Mouse (Mus musculus) bone marrow macrophage, adult 2 months (primary cell): ENCODE measurements around the gene Tecpr2.

Source experiments
- CTCF ChIP-seq: IDR thresholded peaks from 2 replicates; pipeline ENCODE4 v1.5.1; 2012; ENCODE audit warnings: low read depth, mild to moderate bottlenecking, low read length, moderate library complexity
- POLR2A ChIP-seq: IDR thresholded peaks from 2 replicates; pipeline ENCODE4 v1.6.1; 2012; ENCODE audit warnings: mild to moderate bottlenecking, low read depth, low read length, borderline replicate concordance

DNA sequence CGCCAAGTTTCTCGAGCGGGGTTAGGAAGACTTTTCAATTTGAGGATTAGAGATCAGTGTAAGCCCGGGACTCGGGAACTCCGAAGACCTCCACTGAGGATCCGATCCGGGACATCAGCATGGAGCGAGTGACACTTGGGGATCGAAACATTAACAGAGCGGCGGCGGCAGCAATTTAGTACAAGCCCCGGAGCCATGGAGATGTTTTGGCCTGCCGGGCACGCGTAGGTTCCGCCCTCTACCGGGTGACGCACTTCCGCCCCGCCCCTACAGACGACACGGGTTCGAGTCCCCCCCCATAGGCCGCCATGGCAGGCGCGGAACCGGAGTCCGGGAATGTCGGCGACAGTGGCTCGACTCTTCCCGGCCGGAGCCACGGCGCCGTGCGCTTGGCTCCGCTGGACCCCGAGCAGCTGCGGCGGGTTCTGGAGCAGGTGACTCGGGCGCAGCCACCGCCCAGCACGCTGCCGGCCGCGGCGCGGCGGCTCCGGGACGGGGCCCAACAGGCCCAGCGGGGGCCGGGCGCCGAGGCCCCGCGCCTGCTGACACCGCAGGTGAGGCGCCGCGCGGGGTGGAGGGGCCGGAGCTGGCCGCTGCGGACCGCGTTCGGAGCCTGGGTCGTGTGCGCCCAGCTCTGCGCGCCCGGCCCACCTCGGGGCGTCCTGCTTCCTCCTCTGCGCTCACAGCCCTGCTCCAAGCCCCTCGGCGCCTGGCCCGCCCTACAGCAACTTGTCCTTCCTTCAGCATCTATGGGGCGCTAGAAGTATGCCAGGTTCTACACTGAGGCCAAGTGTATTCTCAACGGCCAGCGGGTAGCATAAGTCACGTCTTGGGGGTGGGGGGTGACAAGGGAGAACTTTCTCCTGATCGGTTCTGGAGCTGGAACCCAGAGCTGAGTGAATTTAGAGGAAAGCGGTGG, 38.8 kb upstream of the Tecpr2 start, which contains the start of gene Zfp839:
- no peak for TF ChIP-seq CTCF
- no peak for TF ChIP-seq POLR2A
